Mouse (Mus musculus): Measurements from ENCODE around the gene Rybp.

Rybp gene

GRCm38 (mm10) chr6:100219971-100220370 is 67.3 kb downstream of the Rybp start:
- no peak for DNase-seq (ENCODE audit: low spot score)

GRCm38 (mm10) chr6:100218541-100219341 is 68.5 kb downstream of the Rybp start:
- DNase-seq (ENCODE audit: low spot score), result peak; percentile 69

GRCm38 (mm10) chr6:100217507-100217906 is 69.8 kb downstream of the Rybp start:
- no peak for DNase-seq (ENCODE audit: low spot score)

- DNase-seq (ENCODE audit: low spot score), result no peak
Measured at GRCm38 (mm10) chr6:100216945-100217344, 70.3 kb downstream of the Rybp start.

GRCm38 (mm10) chr6:100215809-100216208 is 71.5 kb downstream of the Rybp start:
- DNase-seq (ENCODE audit: low spot score), result no peak

GRCm38 (mm10) chr6:100214132-100214913 is 73.0 kb downstream of the Rybp start:
- no peak for DNase-seq (ENCODE audit: low spot score)

- no peak for DNase-seq (ENCODE audit: low spot score)
Measured at GRCm38 (mm10) chr6:100213596-100213995, 73.7 kb downstream of the Rybp start.

GRCm38 (mm10) chr6:100212820-100213219 is 74.5 kb downstream of the Rybp start:
- no peak for DNase-seq (ENCODE audit: low spot score)

GRCm38 (mm10) chr6:100211646-100212045 is 75.6 kb downstream of the Rybp start:
- DNase-seq (ENCODE audit: low spot score), result no peak

GRCm38 (mm10) chr6:100210517-100210916 is 76.8 kb downstream of the Rybp start:
- DNase-seq (ENCODE audit: low spot score), result no peak

- peak; percentile 87 for DNase-seq (ENCODE audit: low spot score)
Measured at GRCm38 (mm10) chr6:100206741-100207275, 80.5 kb downstream of the Rybp start.

- DNase-seq (ENCODE audit: low spot score), result no peak
Measured at GRCm38 (mm10) chr6:100206261-100206660, 81.0 kb downstream of the Rybp start.

- no peak for DNase-seq (ENCODE audit: low spot score)
Measured at GRCm38 (mm10) chr6:100204436-100204835, 82.8 kb downstream of the Rybp start.

- no peak for DNase-seq (ENCODE audit: low spot score)
Measured at GRCm38 (mm10) chr6:100203492-100203891, 83.8 kb downstream of the Rybp start.

- no peak for DNase-seq (ENCODE audit: low spot score)
Measured at GRCm38 (mm10) chr6:100202091-100202490, 85.2 kb downstream of the Rybp start.

- DNase-seq (ENCODE audit: low spot score), result no peak
Measured at GRCm38 (mm10) chr6:100197102-100197501, 90.2 kb downstream of the Rybp start.

GRCm38 (mm10) chr6:100195870-100196409 is 91.3 kb downstream of the Rybp start:
- DNase-seq (ENCODE audit: low spot score), result no peak

- no peak for DNase-seq (ENCODE audit: low spot score)
Measured at GRCm38 (mm10) chr6:100195091-100195490, 92.2 kb downstream of the Rybp start.

GRCm38 (mm10) chr6:100193760-100194159 is 93.5 kb downstream of the Rybp start:
- DNase-seq (ENCODE audit: low spot score), result no peak

- DNase-seq (ENCODE audit: low spot score), result no peak
Measured at GRCm38 (mm10) chr6:100192691-100193229, 94.5 kb downstream of the Rybp start.

GRCm38 (mm10) chr6:100190803-100191559 is 96.3 kb downstream of the Rybp start:
- DNase-seq (ENCODE audit: low spot score), result no peak

GRCm38 (mm10) chr6:100190310-100190709 is 97.0 kb downstream of the Rybp start:
- no peak for DNase-seq (ENCODE audit: low spot score)

Measured in left cerebral cortex, adult 11 months (tissue).